Mouse (Mus musculus): ENCODE measurements around the gene Gypa. TPM values are rescaled to one million over a fixed set of nuclear protein-coding genes. Genes with fewer than 3 reads are reported as not detected.

Gene Gypa
- polyA plus RNA-seq (2012; rRNA removed), result 12.9 and 25.9 TPM in 2 replicates

GRCm38 (mm10) chr8:80493523-80494345 is at the start of gene Gypa:
Gypa (plus strand) TSS chr8:80493781.

Other genes starting within 250 kb of the Gypa start
- gene Frem3, start 117.3 kb downstream of the Gypa start, polyA plus RNA-seq (2012; rRNA removed), result 0.04 and 0.06 TPM in 2 replicates
- gene Smarca5, start 245.7 kb downstream of the Gypa start, polyA plus RNA-seq (2012; rRNA removed), result 58.4 and 71.6 TPM in 2 replicates